Mouse (Mus musculus): Measurements from ENCODE around the gene Slc25a25. TPM values are rescaled to one million over a fixed set of nuclear protein-coding genes. Genes with fewer than 3 reads are reported as not detected.

Gene Slc25a25
- total RNA-seq, 2 experiments from 2014 or later = 54.5 to 57.6 TPM

- no peak for DNase-seq (ENCODE audit: low spot score in 2 of 2)
- no peak overlapping the region for H3K4me3 ChIP-seq
- no peak for TF ChIP-seq CTCF (conservative IDR thresholded peaks at IDR 0.05)
- no peak overlapping the region; the same call in 1 of the 2 replicates for H3K27ac ChIP-seq
These were observed 13.6 kb downstream of the Slc25a25 start for GRCm38 (mm10) chr2:32437612-32438166.

DNA sequence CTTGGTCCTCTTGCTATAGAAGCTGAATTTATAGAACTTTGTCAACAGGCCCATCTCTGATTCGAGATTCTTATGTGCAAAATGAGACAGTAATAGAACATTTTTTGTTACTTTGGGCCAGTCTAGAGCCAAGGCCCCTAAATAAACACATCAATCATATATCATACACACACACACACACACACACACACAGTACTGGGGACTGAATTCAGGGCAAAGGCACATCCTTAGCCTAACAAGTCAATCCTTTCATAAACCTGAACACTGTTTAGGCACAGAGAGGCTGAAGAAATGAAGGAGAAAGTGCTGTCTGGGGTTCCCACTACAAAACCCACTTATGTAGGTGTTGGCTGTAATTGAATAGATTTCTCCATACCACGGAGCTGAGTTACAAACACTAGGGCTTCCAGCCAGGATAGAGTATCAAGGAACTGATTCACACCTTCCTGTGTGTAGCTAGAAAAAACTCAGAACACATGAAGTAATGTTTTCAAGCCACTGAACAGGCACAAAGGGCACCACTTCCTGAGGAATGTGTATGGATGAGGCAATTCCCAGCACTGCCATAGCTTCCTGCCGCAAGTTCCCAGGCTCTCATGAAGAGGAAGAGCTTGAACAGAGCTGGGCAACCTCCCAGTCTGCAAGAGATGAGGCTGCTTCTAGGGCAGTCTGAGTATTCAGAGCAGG is 14.4 kb downstream of the Slc25a25 start:
- Histone ChIP-seq H3K4me3 (no peak overlapping the region), H3K27ac (no peak overlapping the region; the same call in 1 of the 2 replicates)
- DNase-seq (ENCODE audit: low spot score in 2 of 2) = no peak
- no peak for TF ChIP-seq CTCF (conservative IDR thresholded peaks at IDR 0.05)

- H3K4me3 ChIP-seq = peak overlapping the region; percentile 56
- peak overlapping the region; percentile 92 for H3K27ac ChIP-seq
- peak; percentile 20 for TF ChIP-seq CTCF (conservative IDR thresholded peaks at IDR 0.05)
- peak; percentile 82 to 93 for DNase-seq (ENCODE audit: low spot score in 2 of 2)
These were observed 20.3 kb downstream of the Slc25a25 start for GRCm38 (mm10) chr2:32430701-32431676.

GRCm38 (mm10) chr2:32429215-32429891 is 21.9 kb downstream of the Slc25a25 start:
- peak overlapping the region; percentile 56 for H3K4me3 ChIP-seq
- TF ChIP-seq CTCF (conservative IDR thresholded peaks at IDR 0.05) = no peak
- DNase-seq (ENCODE audit: low spot score in 2 of 2) = no peak
- peak overlapping the region; percentile 92 for H3K27ac ChIP-seq

DNA sequence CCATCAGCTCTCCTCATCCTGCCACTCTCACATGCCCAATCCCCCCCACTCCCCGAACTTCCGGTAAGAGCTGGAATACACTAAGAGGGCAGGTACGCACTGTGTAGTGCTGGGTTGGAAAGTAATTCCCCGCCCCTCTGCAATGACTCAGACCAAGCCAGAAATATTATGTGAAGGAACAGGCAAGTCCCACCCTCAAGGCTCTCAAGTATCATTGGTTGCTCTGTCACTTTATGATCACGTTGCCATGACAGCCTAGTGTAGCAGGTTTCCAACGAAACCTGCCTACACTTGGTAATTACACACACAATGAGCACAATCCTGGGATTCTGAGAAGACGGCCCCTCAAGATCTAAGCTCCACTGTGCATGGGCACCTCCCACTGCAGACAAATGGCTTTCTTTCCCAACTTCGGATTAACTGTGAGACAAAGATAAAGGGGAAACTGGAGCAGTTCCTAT is 23.0 kb downstream of the Slc25a25 start:
- peak overlapping the region; percentile 56 for H3K4me3 ChIP-seq
- TF ChIP-seq CTCF (conservative IDR thresholded peaks at IDR 0.05) = no peak
- peak overlapping the region; percentile 92 for H3K27ac ChIP-seq
- DNase-seq (ENCODE audit: low spot score in 2 of 2) = peak; percentile 40 to 85

DNA sequence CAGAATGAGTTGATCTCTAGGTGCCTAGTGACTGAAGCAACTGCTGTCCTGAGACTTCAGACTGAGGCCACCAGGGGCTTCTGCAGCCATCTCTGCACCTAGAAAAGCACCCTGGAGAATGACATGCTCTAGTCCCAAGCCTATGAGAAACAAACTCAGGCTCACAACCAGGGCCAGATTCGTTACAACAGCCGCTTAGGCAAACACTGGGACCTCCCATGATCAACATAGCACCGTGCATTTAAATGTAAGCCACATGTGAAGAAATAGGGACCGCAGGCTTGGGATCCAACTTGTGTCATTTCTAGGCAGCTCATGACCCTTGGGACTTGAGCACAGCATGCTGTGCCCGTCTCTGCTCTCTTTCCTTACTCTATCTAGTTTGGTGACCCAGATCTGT is 23.5 kb downstream of the Slc25a25 start:
- Histone ChIP-seq H3K27ac (peak overlapping the region; percentile 92), H3K4me3 (peak overlapping the region; percentile 56)
- TF ChIP-seq CTCF (conservative IDR thresholded peaks at IDR 0.05) = 0 out of 2 replicates have a peak, but pooled peaks have one; percentile 15
- DNase-seq (ENCODE audit: low spot score in 2 of 2) = no peak

DNA sequence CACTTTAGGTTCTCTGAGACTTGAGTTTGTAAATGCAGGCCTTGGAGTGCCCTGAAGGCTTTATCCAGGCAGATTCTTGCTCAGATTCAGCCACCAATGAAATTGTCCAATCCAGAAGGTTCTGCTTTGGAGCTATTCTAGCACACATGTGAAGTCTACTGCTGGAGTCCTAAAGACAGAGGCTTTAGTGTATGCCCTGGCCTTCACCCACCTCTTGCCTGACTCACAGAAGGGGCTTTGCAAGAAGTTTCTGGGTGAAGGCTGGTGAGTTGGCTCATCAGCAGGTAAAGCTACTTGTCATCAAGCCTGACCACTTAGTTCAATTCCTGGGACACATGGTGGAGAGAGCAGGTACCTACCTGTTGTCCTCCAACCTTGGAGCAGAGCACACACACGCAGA is 25.1 kb downstream of the Slc25a25 start:
- no peak for DNase-seq (ENCODE audit: low spot score in 2 of 2)
- H3K4me3 ChIP-seq = no peak overlapping the region
- no peak for TF ChIP-seq CTCF (conservative IDR thresholded peaks at IDR 0.05)
- no peak overlapping the region; the same call in 1 of the 2 replicates for H3K27ac ChIP-seq

GRCm38 (mm10) chr2:32425568-32425967 is 25.7 kb downstream of the Slc25a25 start:
- no peak overlapping the region for H3K4me3 ChIP-seq
- TF ChIP-seq CTCF (conservative IDR thresholded peaks at IDR 0.05) = no peak
- no peak for DNase-seq (ENCODE audit: low spot score in 2 of 2)
- peak overlapping the region; percentile 15; the same call in 1 of the 2 replicates for H3K27ac ChIP-seq

- H3K27ac ChIP-seq = peak overlapping the region; percentile 79
These were observed 26.4 kb downstream of the Slc25a25 start for GRCm38 (mm10) chr2:32424796-32425195.

GRCm38 (mm10) chr2:32423481-32424331 is 27.5 kb downstream of the Slc25a25 start:
- peak overlapping the region; percentile 79 for H3K27ac ChIP-seq
- DNase-seq (ENCODE audit: low spot score in 2 of 2) = no peak
- peak overlapping the region; percentile 53 for H3K4me3 ChIP-seq
- TF ChIP-seq CTCF (conservative IDR thresholded peaks at IDR 0.05) = peak; percentile 24; the same call in 1 of the 2 replicates

More at GRCm38 (mm10) chr2:32424796-32425195, 26.4 kb downstream of the Slc25a25 start:
- TF ChIP-seq CTCF (conservative IDR thresholded peaks at IDR 0.05) = no peak
- DNase-seq (ENCODE audit: low spot score in 2 of 2) = no peak
- no peak overlapping the region for H3K4me3 ChIP-seq

- no peak for TF ChIP-seq CTCF (conservative IDR thresholded peaks at IDR 0.05)
- no peak for DNase-seq (ENCODE audit: low spot score in 2 of 2)
- H3K4me3 ChIP-seq = no peak overlapping the region
- no peak overlapping the region for H3K27ac ChIP-seq
These were observed 29.4 kb downstream of the Slc25a25 start for GRCm38 (mm10) chr2:32421851-32422251.

All from layer of hippocampus, adult 2 months (tissue).